Mouse (Mus musculus) intestine, embryonic 16.5 days (tissue): ENCODE results near the gene Otud4. TPM values are rescaled to one million over a fixed set of nuclear protein-coding genes. Genes with fewer than 3 reads are reported as not detected.
A peak's percentile ranks its signal among the peaks of the same experiment; 100 is the strongest.

Source experiments
- ATAC-seq: fragments of 200-750 bp; cut with Nextera tagmentation; 2 replicates; pipeline ENCODE4 v1.8.0; 2017; ENCODE audit warnings: moderate TSS enrichment, moderate library complexity
- H3K27ac ChIP-seq: fragments of 300-500 bp; sonication (generic); 2 replicates; pipeline ENCODE4 v1.5.1; 2014; ENCODE audit warnings: mild to moderate bottlenecking, low read length
- H3K27me3 ChIP-seq: fragments of 300-500 bp; sonication (generic); replicated peaks from 2 replicates; pipeline ENCODE4 v1.6.1; 2014; ENCODE audit warnings: low read length, control low read depth, mixed read lengths; ENCODE audit not compliant: control insufficient read depth, insufficient read depth
- H3K36me3 ChIP-seq: fragments of 300-500 bp; sonication (generic); 2 replicates; pipeline ENCODE4 v1.6.1; 2014; ENCODE audit warnings: low read length, control low read depth; ENCODE audit not compliant: control insufficient read depth, insufficient read depth
- H3K4me1 ChIP-seq: fragments of 300-500 bp; sonication (generic); 2 replicates; pipeline ENCODE4 v1.6.1; 2014; ENCODE audit warnings: low read length, control low read depth, mixed read lengths; ENCODE audit not compliant: control insufficient read depth, insufficient read depth
- H3K4me2 ChIP-seq: fragments of 300-500 bp; sonication (generic); 2 replicates; pipeline ENCODE4 v1.6.1; 2014; ENCODE audit warnings: low read depth, low read length, control low read depth
- H3K4me3 ChIP-seq: fragments of 300-500 bp; sonication (generic); 2 replicates; pipeline ENCODE4 v1.5.1; 2014; ENCODE audit warnings: mild to moderate bottlenecking, low read length
- H3K9ac ChIP-seq: fragments of 300-500 bp; sonication (generic); 2 replicates; pipeline ENCODE4 v1.6.1; 2014; ENCODE audit warnings: low read depth, low read length
- H3K9me3 ChIP-seq: fragments of 300-500 bp; sonication (generic); 2 replicates; pipeline ENCODE4 v1.6.1; 2016; ENCODE audit warnings: low read length, control low read depth; ENCODE audit not compliant: control insufficient read depth
- WGBS: fragments of 180-500 bp; shearing (Covaris S2); extraction: QIAGEN DNeasy Blood & Tissue Kit; methylation state at CpG from one replicate; pipeline ENCODE4 v1.1.7; 2014; 5-methylcytosine and 5-hydroxymethylcytosine counted together
- polyA plus RNA-seq: library from polyadenylated mRNA; unstranded; fragments of >200 nt; fragmentation: Nextera tagmentation; extraction: Ambion mirVana; gene quantifications from 2 replicates; pipeline ENCODE4 v1.2.1, GENCODE M21; 2015

Otud4 gene
- polyA plus RNA-seq, 1 experiment from 2014 or later, result 8.4 TPM

- WGBS, result 61% methylated on average over 6 of the region's 6 CpGs
- H3K27me3 ChIP-seq, result no peaks in the 10 kb centered on the region
- no peak for ATAC-seq
- no peak overlapping the region for H3K9ac ChIP-seq
- H3K36me3 ChIP-seq, result no peaks in the 10 kb centered on the region
- H3K9me3 ChIP-seq, result no peaks in the 10 kb centered on the region
- H3K27ac ChIP-seq, result no peak overlapping the region
- no peak overlapping the region for H3K4me2 ChIP-seq
- H3K4me1 ChIP-seq, result peaks cover 10% of the 10 kb centered on the region
- no peak overlapping the region for H3K4me3 ChIP-seq
These were observed 23.6 kb upstream of the Otud4 start for GRCm38 (mm10) chr8:79615741-79616350.

- Histone ChIP-seq H3K9me3 (no peaks in the 10 kb centered on the region), H3K27me3 (no peaks in the 10 kb centered on the region), H3K36me3 (no peaks in the 10 kb centered on the region), H3K27ac (no peak overlapping the region), H3K9ac (no peak overlapping the region), H3K4me1 (peaks cover 10% of the 10 kb centered on the region), H3K4me2 (no peak overlapping the region), H3K4me3 (no peak overlapping the region)
- 53% methylated on average over 5 of the region's 5 CpGs for WGBS
- ATAC-seq, result no peak
These were observed 20.5 kb upstream of the Otud4 start for GRCm38 (mm10) chr8:79618906-79619305.

- H3K27ac ChIP-seq, result no peak overlapping the region
- no peaks in the 10 kb centered on the region for H3K27me3 ChIP-seq
- 74% methylated on average over 2 of the region's 2 CpGs for WGBS
- ATAC-seq, result no peak
- H3K4me3 ChIP-seq, result no peak overlapping the region
- H3K4me1 ChIP-seq, result peaks cover 10% of the 10 kb centered on the region
- no peak overlapping the region for H3K4me2 ChIP-seq
- H3K9me3 ChIP-seq, result no peaks in the 10 kb centered on the region
- H3K36me3 ChIP-seq, result no peaks in the 10 kb centered on the region
- H3K9ac ChIP-seq, result no peak overlapping the region
These were observed 20.1 kb upstream of the Otud4 start for GRCm38 (mm10) chr8:79619353-79619752.

- Histone ChIP-seq H3K27ac (peak overlapping the region; percentile 49), H3K9ac (no peak overlapping the region), H3K27me3 (no peaks in the 10 kb centered on the region), H3K9me3 (no peaks in the 10 kb centered on the region), H3K4me3 (no peak overlapping the region), H3K36me3 (no peaks in the 10 kb centered on the region), H3K4me1 (peaks cover 10% of the 10 kb centered on the region), H3K4me2 (no peak overlapping the region)
- whole genome bisulfite sequencing, result 14% methylated on average over 3 of the region's 3 CpGs
- ATAC-seq, result peak; percentile 71
These were observed 19.4 kb upstream of the Otud4 start for GRCm38 (mm10) chr8:79620000-79620399.

- ATAC-seq, result peak; percentile 41; the same call in 1 of the 2 replicates
- Histone ChIP-seq H3K27ac (peak overlapping the region; percentile 54), H3K4me1 (peaks cover 10% of the 10 kb centered on the region), H3K27me3 (no peaks in the 10 kb centered on the region), H3K9me3 (no peaks in the 10 kb centered on the region), H3K4me2 (no peak overlapping the region), H3K36me3 (no peaks in the 10 kb centered on the region), H3K4me3 (no peak overlapping the region), H3K9ac (0 out of 2 replicates have a peak overlapping the region, but pooled peaks have one; percentile 19)
- 47% methylated on average over 9 of the region's 9 CpGs for WGBS
These were observed 18.7 kb upstream of the Otud4 start for GRCm38 (mm10) chr8:79620489-79621276.

- H3K27ac ChIP-seq, result no peak overlapping the region
- no peaks in the 10 kb centered on the region for H3K27me3 ChIP-seq
- no peak overlapping the region for H3K4me3 ChIP-seq
- H3K9ac ChIP-seq, result no peak overlapping the region
- H3K4me1 ChIP-seq, result peaks cover 10% of the 10 kb centered on the region
- H3K4me2 ChIP-seq, result no peak overlapping the region
- no peak for ATAC-seq
- WGBS, result 63% methylated on average over 11 of the region's 11 CpGs
- no peaks in the 10 kb centered on the region for H3K9me3 ChIP-seq
- no peaks in the 10 kb centered on the region for H3K36me3 ChIP-seq
These were observed 17.1 kb upstream of the Otud4 start for GRCm38 (mm10) chr8:79622346-79622745.

- no peak for ATAC-seq
- WGBS, result 93% methylated on average over 12 of the region's 12 CpGs
- no peaks in the 10 kb centered on the region for H3K9me3 ChIP-seq
These were observed 16.1 kb upstream of the Otud4 start for GRCm38 (mm10) chr8:79623351-79623750.

GRCm38 (mm10) chr8:79624416-79624815 is 15.0 kb upstream of the Otud4 start:
- no peak overlapping the region for H3K9ac ChIP-seq
- H3K27ac ChIP-seq, result no peak overlapping the region
- no peaks in the 10 kb centered on the region for H3K27me3 ChIP-seq
- H3K4me1 ChIP-seq, result peaks cover 10% of the 10 kb centered on the region
- no peak overlapping the region for H3K4me2 ChIP-seq
- no peak for ATAC-seq
- no peaks in the 10 kb centered on the region for H3K9me3 ChIP-seq
- no peak overlapping the region for H3K4me3 ChIP-seq
- no peaks in the 10 kb centered on the region for H3K36me3 ChIP-seq
- 83% methylated on average over 4 of the region's 4 CpGs for WGBS

More at GRCm38 (mm10) chr8:79623351-79623750, 16.1 kb upstream of the Otud4 start:
- Histone ChIP-seq H3K9ac (no peak overlapping the region), H3K36me3 (no peaks in the 10 kb centered on the region), H3K27me3 (no peaks in the 10 kb centered on the region), H3K4me3 (no peak overlapping the region), H3K27ac (no peak overlapping the region), H3K4me2 (no peak overlapping the region), H3K4me1 (peaks cover 10% of the 10 kb centered on the region)

GRCm38 (mm10) chr8:79626213-79626612 is 13.2 kb upstream of the Otud4 start:
- no peaks in the 10 kb centered on the region for H3K9me3 ChIP-seq
- H3K27me3 ChIP-seq, result no peaks in the 10 kb centered on the region
- H3K4me1 ChIP-seq, result no peaks in the 10 kb centered on the region
- 68% methylated on average over 5 of the region's 5 CpGs for WGBS
- no peak overlapping the region for H3K4me3 ChIP-seq
- no peak overlapping the region for H3K27ac ChIP-seq
- H3K9ac ChIP-seq, result no peak overlapping the region
- no peak overlapping the region for H3K4me2 ChIP-seq
- no peak for ATAC-seq
- no peaks in the 10 kb centered on the region for H3K36me3 ChIP-seq
